Comparison of ENCODE assay signal across 17 mouse cellular contexts in genomic region chr8:8639569-8640263, GRCm38 (mm10). TPM values are rescaled to one million over a fixed set of nuclear protein-coding genes. Genes with fewer than 3 reads are reported as not detected.
DNase-seq lines count a peak whose midpoint lies in the region; ATAC-seq and TF ChIP-seq lines count a peak whose summit lies in the region.
"Had no signal": no experiment of that assay in that cellular context is flagged by ENCODE, and none has a peak within 500 bp of the region (broad histone marks: within the 10 kb centered on the region; RNA-seq: fewer than 3 reads in every experiment).

No protein-coding gene starts in this region.

- H3K27ac ChIP-seq in hindbrain, embryonic 14.5 days, result peak overlapping the region; percentile 28; the same call in 1 of the 2 replicates
- no peak overlapping the region for H3K27ac ChIP-seq in hindbrain, embryonic 11.5 days (ENCODE audit: low read depth, low read length)
- H3K27ac ChIP-seq in midbrain, embryonic 14.5 days (replicated peaks; ENCODE audit: low read depth, low read length), result no peak overlapping the region
- no peak overlapping the region for H3K27ac ChIP-seq in midbrain, embryonic 13.5 days
- peak overlapping the region; percentile 63 for H3K27ac ChIP-seq in forebrain, embryonic 16.5 days (ENCODE audit: low read length)
- H3K27ac ChIP-seq in liver, postnatal 0 days (ENCODE audit: low read depth), result no peak overlapping the region
- no peak overlapping the region for H3K27ac ChIP-seq in limb, embryonic 10.5 days
- H3K27ac ChIP-seq: heart, adult 2 months; hindbrain, embryonic 10.5 days; limb, embryonic 12.5 days; liver, embryonic 13.5 days; neural tube, embryonic 13.5 days had no signal

- no peak for TF ChIP-seq EP300 in liver, postnatal 0 days (IDR thresholded peaks at IDR 0.05; ENCODE audit: low read depth)

- no peak overlapping the region for H3K9ac ChIP-seq in hindbrain, embryonic 14.5 days
- H3K9ac ChIP-seq in hindbrain, embryonic 11.5 days (ENCODE audit: low read depth, low read length), result no peak overlapping the region
- H3K9ac ChIP-seq in midbrain, embryonic 14.5 days (replicated peaks; ENCODE audit: low read length), result no peak overlapping the region
- no peak overlapping the region for H3K9ac ChIP-seq in midbrain, embryonic 13.5 days (replicated peaks)
- H3K9ac ChIP-seq in forebrain, embryonic 16.5 days (replicated peaks; ENCODE audit: low read depth, low read length), result no peak overlapping the region
- no peak overlapping the region for H3K9ac ChIP-seq in liver, postnatal 0 days (replicated peaks)
- H3K9ac ChIP-seq: limb, embryonic 12.5 days; liver, embryonic 13.5 days; neural tube, embryonic 13.5 days had no signal

- H3K4me2 ChIP-seq in hindbrain, embryonic 14.5 days (replicated peaks), result no peak overlapping the region; the same call in 1 of the 2 replicates
- no peak overlapping the region for H3K4me2 ChIP-seq in hindbrain, embryonic 11.5 days (replicated peaks; ENCODE audit: low read depth, low read length)
- H3K4me2 ChIP-seq in midbrain, embryonic 14.5 days (ENCODE audit: low read length), result 0 out of 2 replicates have a peak overlapping the region, but pooled peaks have one; percentile 2
- no peak overlapping the region for H3K4me2 ChIP-seq in midbrain, embryonic 13.5 days (replicated peaks)
- H3K4me2 ChIP-seq in forebrain, embryonic 16.5 days (ENCODE audit: low read length), result peak overlapping the region; percentile 11
- H3K4me2 ChIP-seq in liver, postnatal 0 days (ENCODE audit: low read depth, low read length), result no peak overlapping the region
- H3K4me2 ChIP-seq: limb, embryonic 12.5 days; liver, embryonic 13.5 days; neural tube, embryonic 13.5 days had no signal

- peaks cover 12% of the 10 kb centered on the region for H3K4me1 ChIP-seq in hindbrain, embryonic 14.5 days (replicated peaks; ENCODE audit: control insufficient read depth, insufficient read depth, low read length)
- peaks cover 2% of the 10 kb centered on the region for H3K4me1 ChIP-seq in hindbrain, embryonic 11.5 days (replicated peaks; ENCODE audit: control insufficient read depth, insufficient read depth, low read length)
- H3K4me1 ChIP-seq in midbrain, embryonic 14.5 days (ENCODE audit: control insufficient read depth, insufficient read depth, low read length), result peaks cover 10% of the 10 kb centered on the region
- peaks cover 13% of the 10 kb centered on the region for H3K4me1 ChIP-seq in midbrain, embryonic 13.5 days (replicated peaks)
- peaks cover 69% of the 10 kb centered on the region for H3K4me1 ChIP-seq in forebrain, embryonic 16.5 days (replicated peaks; ENCODE audit: control insufficient read depth, insufficient read depth, low read length)
- no peaks in the 10 kb centered on the region for H3K4me1 ChIP-seq in liver, postnatal 0 days (ENCODE audit: insufficient read depth)
- H3K4me1 ChIP-seq in limb, embryonic 10.5 days, result peaks cover 21% of the 10 kb centered on the region
- H3K4me1 ChIP-seq: liver, embryonic 13.5 days had no signal

- TF ChIP-seq CTCF in liver, postnatal 0 days (IDR thresholded peaks at IDR 0.05; ENCODE audit: low read depth), result no peak

- no peak for ATAC-seq in hindbrain, embryonic 14.5 days (ENCODE audit: low FRiP score)
- ATAC-seq in hindbrain, embryonic 11.5 days (ENCODE audit: low FRiP score), result no peak
- no peak for ATAC-seq in midbrain, embryonic 14.5 days (ENCODE audit: low FRiP score, low TSS enrichment)
- ATAC-seq in midbrain, embryonic 13.5 days, result no peak
- no peak for ATAC-seq in forebrain, embryonic 16.5 days
- no peak for ATAC-seq in liver, postnatal 0 days

- H3K27me3 ChIP-seq in hindbrain, embryonic 14.5 days (ENCODE audit: control insufficient read depth, insufficient read depth, low read length), result no peaks in the 10 kb centered on the region
- H3K27me3 ChIP-seq in hindbrain, embryonic 11.5 days (ENCODE audit: control insufficient read depth, insufficient read depth, low read length), result no peaks in the 10 kb centered on the region
- H3K27me3 ChIP-seq in midbrain, embryonic 14.5 days (ENCODE audit: control insufficient read depth, insufficient read depth, low read length), result peaks cover 20% of the 10 kb centered on the region; the same call in 1 of the 2 replicates
- H3K27me3 ChIP-seq in midbrain, embryonic 13.5 days, result peaks cover 57% of the 10 kb centered on the region
- H3K27me3 ChIP-seq in forebrain, embryonic 16.5 days (replicated peaks; ENCODE audit: control insufficient read depth, insufficient read depth, low read length), result no peaks in the 10 kb centered on the region
- no peaks in the 10 kb centered on the region for H3K27me3 ChIP-seq in liver, postnatal 0 days (ENCODE audit: insufficient read depth, low read length)
- H3K27me3 ChIP-seq in limb, embryonic 10.5 days (ENCODE audit: low read depth, poor library complexity, severe bottlenecking), result no peaks in the 10 kb centered on the region
- H3K27me3 ChIP-seq: CH12.LX; limb, embryonic 12.5 days; liver, embryonic 13.5 days; neural tube, embryonic 13.5 days had no signal

- H3K9me3 ChIP-seq in hindbrain, embryonic 14.5 days (ENCODE audit: control insufficient read depth, low read length), result no peaks in the 10 kb centered on the region
- no peaks in the 10 kb centered on the region for H3K9me3 ChIP-seq in hindbrain, embryonic 11.5 days (ENCODE audit: control insufficient read depth, low read length)
- no peaks in the 10 kb centered on the region for H3K9me3 ChIP-seq in midbrain, embryonic 14.5 days (ENCODE audit: control insufficient read depth, low read length)
- H3K9me3 ChIP-seq in midbrain, embryonic 13.5 days, result no peaks in the 10 kb centered on the region
- no peaks in the 10 kb centered on the region for H3K9me3 ChIP-seq in forebrain, embryonic 16.5 days (ENCODE audit: control insufficient read depth, low read length)
- H3K9me3 ChIP-seq in liver, postnatal 0 days (ENCODE audit: low read length), result no peaks in the 10 kb centered on the region
- H3K9me3 ChIP-seq in limb, embryonic 10.5 days (replicated peaks), result no peaks in the 10 kb centered on the region
- H3K9me3 ChIP-seq: hindbrain, embryonic 10.5 days; limb, embryonic 12.5 days; liver, embryonic 13.5 days; neural tube, embryonic 13.5 days had no signal

- H3K4me3 ChIP-seq in hindbrain, embryonic 14.5 days (replicated peaks; ENCODE audit: low read length), result no peak overlapping the region
- no peak overlapping the region for H3K4me3 ChIP-seq in hindbrain, embryonic 11.5 days (ENCODE audit: low read depth, low read length)
- H3K4me3 ChIP-seq in midbrain, embryonic 14.5 days (replicated peaks; ENCODE audit: low read depth, low read length), result no peak overlapping the region
- H3K4me3 ChIP-seq in midbrain, embryonic 13.5 days (replicated peaks), result no peak overlapping the region
- H3K4me3 ChIP-seq in forebrain, embryonic 16.5 days (replicated peaks; ENCODE audit: low read length), result no peak overlapping the region
- no peak overlapping the region for H3K4me3 ChIP-seq in liver, postnatal 0 days (ENCODE audit: low read depth, low read length)
- H3K4me3 ChIP-seq in limb, embryonic 10.5 days, result no peak overlapping the region
- H3K4me3 ChIP-seq: heart, adult 2 months; hindbrain, embryonic 10.5 days; limb, embryonic 12.5 days; liver, embryonic 13.5 days; neural tube, embryonic 13.5 days had no signal

- peaks cover 13% of the 10 kb centered on the region; the same call in 1 of the 2 replicates for H3K36me3 ChIP-seq in hindbrain, embryonic 14.5 days (replicated peaks; ENCODE audit: control insufficient read depth, insufficient read depth)
- no peaks in the 10 kb centered on the region for H3K36me3 ChIP-seq in hindbrain, embryonic 11.5 days (ENCODE audit: control insufficient read depth, insufficient read depth, low read length)
- no peaks in the 10 kb centered on the region for H3K36me3 ChIP-seq in midbrain, embryonic 14.5 days (ENCODE audit: control insufficient read depth, insufficient read depth, low read length)
- peaks cover 7% of the 10 kb centered on the region; the same call in 1 of the 2 replicates for H3K36me3 ChIP-seq in midbrain, embryonic 13.5 days
- 0 out of 2 replicates have a peak, but pooled peaks cover 3% of the 10 kb centered on the region for H3K36me3 ChIP-seq in forebrain, embryonic 16.5 days (ENCODE audit: control insufficient read depth, insufficient read depth)
- H3K36me3 ChIP-seq in liver, postnatal 0 days (replicated peaks; ENCODE audit: insufficient read depth, low read length), result no peaks in the 10 kb centered on the region
- H3K36me3 ChIP-seq in limb, embryonic 10.5 days, result peaks cover 56% of the 10 kb centered on the region
- H3K36me3 ChIP-seq: liver, embryonic 13.5 days had no signal

- WGBS in hindbrain, embryonic 14.5 days, result 45% methylated on average over 8 of the region's 8 CpGs
- 49% methylated on average over 8 of the region's 8 CpGs for WGBS in hindbrain, embryonic 11.5 days
- 54% methylated on average over 8 of the region's 8 CpGs for WGBS in midbrain, embryonic 14.5 days
- 35% methylated on average over 8 of the region's 8 CpGs for WGBS in midbrain, embryonic 13.5 days
- WGBS in forebrain, embryonic 16.5 days, result 16% methylated on average over 8 of the region's 8 CpGs
- WGBS in liver, postnatal 0 days (ENCODE audit: insufficient replicate concordance), result 64% methylated on average over 8 of the region's 8 CpGs
- 33% methylated on average over 8 of the region's 8 CpGs for WGBS in limb, embryonic 10.5 days

- no peak for DNase-seq in hindbrain, embryonic 14.5 days (ENCODE audit: low spot score)
- DNase-seq in hindbrain, embryonic 11.5 days (ENCODE audit: low spot score), result no peak
- DNase-seq in midbrain, embryonic 14.5 days, result no peak
- no peak for DNase-seq in liver, postnatal 0 days
- DNase-seq in limb, embryonic 10.5 days (ENCODE audit: low spot score), result no peak
- no peak for DNase-seq in ovary, adult 18-20 months (ENCODE audit: low spot score)
- DNase-seq: adrenal gland, postnatal 25 days; cerebellum, adult 9-10 months; heart, adult 2 months; layer of hippocampus, adult 9-11 months; liver, embryonic 13.5 days had no signal

RNA-seq across cellular contexts. Expression of gene Efnb2, which starts 21.3 kb away (rescaled TPM):
- 21.9 and 23.8 TPM in 2 replicates for polyA plus RNA-seq in hindbrain, embryonic 14.5 days (2014; fragmentation: Nextera tagmentation; extraction: Ambion mirVana)
- 36.3 and 43.6 TPM in 2 replicates for polyA plus RNA-seq in hindbrain, embryonic 11.5 days (2014; fragmentation: Nextera tagmentation; extraction: Ambion mirVana)
- polyA plus RNA-seq in midbrain, embryonic 14.5 days (2014; fragmentation: Nextera tagmentation; extraction: Ambion mirVana), result 14.0 and 17.1 TPM in 2 replicates
- polyA plus RNA-seq in midbrain, embryonic 13.5 days (2015; fragmentation: Nextera tagmentation; extraction: Ambion mirVana), result 12.7 and 16.2 TPM in 2 replicates
- polyA plus RNA-seq in forebrain, embryonic 16.5 days (2015; fragmentation: Nextera tagmentation; extraction: Ambion mirVana), result 54.6 and 68.2 TPM in 2 replicates
- polyA plus RNA-seq in liver, postnatal 0 days (2015; fragmentation: Nextera tagmentation; extraction: Ambion mirVana), result 1.0 TPM in 2 replicates
- polyA plus RNA-seq in limb, embryonic 10.5 days (2016; fragmentation: Nextera tagmentation; extraction: Ambion mirVana), result 27.3 and 28.5 TPM in 2 replicates

RNA-seq across cellular contexts. Expression of gene Arglu1, which starts 50.6 kb away (rescaled TPM):
- 136 and 155 TPM in 2 replicates for polyA plus RNA-seq in hindbrain, embryonic 14.5 days (2014; fragmentation: Nextera tagmentation; extraction: Ambion mirVana)
- polyA plus RNA-seq in hindbrain, embryonic 11.5 days (2014; fragmentation: Nextera tagmentation; extraction: Ambion mirVana), result 162 and 171 TPM in 2 replicates
- 179 and 201 TPM in 2 replicates for polyA plus RNA-seq in midbrain, embryonic 14.5 days (2014; fragmentation: Nextera tagmentation; extraction: Ambion mirVana)
- 191 and 193 TPM in 2 replicates for polyA plus RNA-seq in midbrain, embryonic 13.5 days (2015; fragmentation: Nextera tagmentation; extraction: Ambion mirVana)
- 181 and 192 TPM in 2 replicates for polyA plus RNA-seq in forebrain, embryonic 16.5 days (2015; fragmentation: Nextera tagmentation; extraction: Ambion mirVana)
- 40.5 and 43.2 TPM in 2 replicates for polyA plus RNA-seq in liver, postnatal 0 days (2015; fragmentation: Nextera tagmentation; extraction: Ambion mirVana)
- polyA plus RNA-seq in limb, embryonic 10.5 days (2016; fragmentation: Nextera tagmentation; extraction: Ambion mirVana), result 164 and 175 TPM in 2 replicates

Comparison
In these comparisons a context has a peak if more than half of its experiments do, and no peak if none do; other contexts are left out.
1. H3K27ac ChIP-seq: peak in hindbrain, embryonic 14.5 days (single experiment) and forebrain, embryonic 16.5 days (single experiment); none in hindbrain, embryonic 11.5 days (single experiment), midbrain, embryonic 14.5 days (single experiment), midbrain, embryonic 13.5 days (single experiment), liver, postnatal 0 days (single experiment) and limb, embryonic 10.5 days (single experiment).
2. H3K4me2 ChIP-seq: peak in midbrain, embryonic 14.5 days (single experiment) and forebrain, embryonic 16.5 days (single experiment); none in hindbrain, embryonic 14.5 days (single experiment), hindbrain, embryonic 11.5 days (single experiment), midbrain, embryonic 13.5 days (single experiment) and liver, postnatal 0 days (single experiment).